Mouse (Mus musculus) neural tube, postnatal 0 days (tissue): ENCODE data around the gene 9530002B09Rik. TPM values are rescaled to one million over a fixed set of nuclear protein-coding genes. Genes with fewer than 3 reads are reported as not detected.

Source experiments
- polyA plus RNA-seq: library from polyadenylated mRNA; unstranded; fragments of >200 nt; fragmentation: Nextera tagmentation; extraction: Ambion mirVana; gene quantifications from 2 replicates; pipeline ENCODE4 v1.2.1, GENCODE M21; 2015

9530002B09Rik gene
- not detected in 2 replicates for polyA plus RNA-seq

GRCm38 (mm10) chr4:122688975-122689374 lies at the start of gene 9530002B09Rik:
Gene 9530002B09Rik, plus strand, starts transcription at chr4:122689275.

Other genes with a start within 250 kb of the 9530002B09Rik start
- 91.3 and 98.1 TPM in 2 replicates for gene Ppt1, start 147.0 kb downstream of the 9530002B09Rik start, polyA plus RNA-seq
- gene Cap1, start 196.8 kb downstream of the 9530002B09Rik start, polyA plus RNA-seq, result 55.8 and 60.4 TPM in 2 replicates